Mouse (Mus musculus): ENCODE results near the gene Klhl29. TPM values are rescaled to one million over a fixed set of nuclear protein-coding genes. Genes with fewer than 3 reads are reported as not detected.

Klhl29 gene
- total RNA-seq, 2 experiments from 2014 or later, result 4.5 to 5.4 TPM

- DNase-seq, result no peak
Measured at GRCm38 (mm10) chr12:5120249-5120648, 255.2 kb downstream of the Klhl29 start.

- peak; percentile 96 for DNase-seq
Measured at GRCm38 (mm10) chr12:5119726-5120125, 255.8 kb downstream of the Klhl29 start.

- DNase-seq, result no peak
Measured at GRCm38 (mm10) chr12:5119286-5119685, 256.2 kb downstream of the Klhl29 start.

- DNase-seq, result no peak
Measured at GRCm38 (mm10) chr12:5116605-5117004, 258.9 kb downstream of the Klhl29 start.

GRCm38 (mm10) chr12:5114631-5115030, 260.9 kb downstream of the Klhl29 start:
- DNase-seq, result no peak

GRCm38 (mm10) chr12:5111343-5111742, 264.1 kb downstream of the Klhl29 start:
- DNase-seq, result no peak

- DNase-seq, result no peak
Measured at GRCm38 (mm10) chr12:5108613-5109012, 266.9 kb downstream of the Klhl29 start.

GRCm38 (mm10) chr12:5107795-5108194, 267.7 kb downstream of the Klhl29 start:
- no peak for DNase-seq

GRCm38 (mm10) chr12:5104422-5105052, 270.9 kb downstream of the Klhl29 start:
- no peak for DNase-seq

- DNase-seq, result peak; percentile 29
Measured at GRCm38 (mm10) chr12:5101411-5102024, 274.0 kb downstream of the Klhl29 start.

GRCm38 (mm10) chr12:5099572-5099971, 275.9 kb downstream of the Klhl29 start:
- no peak for DNase-seq

GRCm38 (mm10) chr12:5088639-5089038, 286.8 kb downstream of the Klhl29 start:
- no peak for DNase-seq

- DNase-seq, result peak; percentile 29
Measured at GRCm38 (mm10) chr12:5087787-5088519, 287.5 kb downstream of the Klhl29 start.

GRCm38 (mm10) chr12:5084714-5085113, 290.8 kb downstream of the Klhl29 start:
- DNase-seq, result no peak

GRCm38 (mm10) chr12:5081480-5081879, 294.0 kb downstream of the Klhl29 start:
- DNase-seq, result no peak

GRCm38 (mm10) chr12:5073191-5073590, 302.3 kb downstream of the Klhl29 start:
- DNase-seq, result no peak

GRCm38 (mm10) chr12:5070131-5070530, 305.4 kb downstream of the Klhl29 start:
- no peak for DNase-seq

- DNase-seq, result no peak
Measured at GRCm38 (mm10) chr12:5067590-5067989, 307.9 kb downstream of the Klhl29 start.

- no peak for DNase-seq
Measured at GRCm38 (mm10) chr12:5048104-5048503, 327.4 kb downstream of the Klhl29 start.

- DNase-seq, result no peak
Measured at GRCm38 (mm10) chr12:5044141-5044540, 331.3 kb downstream of the Klhl29 start.

- DNase-seq, result no peak
Measured at GRCm38 (mm10) chr12:5038008-5038407, 337.5 kb downstream of the Klhl29 start.

- DNase-seq, result no peak
Measured at GRCm38 (mm10) chr12:5029035-5029434, 346.4 kb downstream of the Klhl29 start.
